Mouse (Mus musculus): Measurements from ENCODE around the gene Ino80b. TPM values are rescaled to one million over a fixed set of nuclear protein-coding genes. Genes with fewer than 3 reads are reported as not detected.

Gene Ino80b
- total RNA-seq, 1 experiment from 2014 or later, result 52.8 TPM

DNA sequence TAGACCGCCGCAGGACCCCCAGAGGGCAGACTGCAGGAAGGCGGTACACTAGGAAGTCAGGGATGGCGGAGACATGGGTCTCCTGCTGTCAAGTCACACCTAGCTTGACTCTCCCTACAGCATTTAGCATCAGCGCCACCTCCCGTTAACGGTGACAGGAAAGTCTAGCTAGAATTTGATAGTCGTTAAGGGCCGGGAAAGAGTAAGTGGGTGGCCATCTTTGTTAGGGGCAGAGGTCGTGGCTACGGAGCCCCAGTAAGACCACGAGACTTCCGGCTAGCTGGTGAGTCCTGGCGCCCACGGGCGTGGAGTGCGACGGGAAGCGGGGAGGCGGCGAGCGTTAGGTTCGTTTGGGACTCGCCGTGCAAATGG is 23.9 kb downstream of the Ino80b start, which contains the start of the genes Ccdc142 and Gm42688:
Gene Ccdc142, plus strand, starts transcription at position 286 of the 372 bp plus-strand sequence.
Gene Gm42688, plus strand, starts transcription at position 302 of the 372 bp plus-strand sequence.
- peak; percentile 87 for ATAC-seq (ENCODE audit: extremely low read depth, insufficient number of reproducible peaks, low FRiP score, poor library complexity, severe bottlenecking)

DNA sequence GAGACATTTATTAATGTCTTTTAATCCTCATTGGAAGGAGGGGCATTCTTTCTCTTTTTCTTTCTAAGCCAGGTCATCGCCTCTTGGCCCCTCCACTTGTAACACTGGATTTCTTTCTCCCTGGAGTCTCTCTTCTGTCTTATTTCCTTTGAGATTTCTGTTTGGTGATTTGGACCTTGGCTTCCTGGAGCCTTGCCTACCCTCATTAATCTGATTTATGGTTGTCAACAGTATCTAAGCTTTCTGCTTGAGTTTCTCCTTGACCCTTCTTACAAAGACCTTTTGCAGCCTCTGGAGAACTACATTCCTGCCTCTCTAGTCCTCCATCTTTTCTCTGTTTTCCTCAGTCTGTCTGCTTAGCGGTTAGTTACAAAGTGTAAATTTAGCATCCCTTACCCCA is 26.8 kb downstream of the Ino80b start:
- ATAC-seq (ENCODE audit: extremely low read depth, insufficient number of reproducible peaks, low FRiP score, poor library complexity, severe bottlenecking), result no peak

DNA sequence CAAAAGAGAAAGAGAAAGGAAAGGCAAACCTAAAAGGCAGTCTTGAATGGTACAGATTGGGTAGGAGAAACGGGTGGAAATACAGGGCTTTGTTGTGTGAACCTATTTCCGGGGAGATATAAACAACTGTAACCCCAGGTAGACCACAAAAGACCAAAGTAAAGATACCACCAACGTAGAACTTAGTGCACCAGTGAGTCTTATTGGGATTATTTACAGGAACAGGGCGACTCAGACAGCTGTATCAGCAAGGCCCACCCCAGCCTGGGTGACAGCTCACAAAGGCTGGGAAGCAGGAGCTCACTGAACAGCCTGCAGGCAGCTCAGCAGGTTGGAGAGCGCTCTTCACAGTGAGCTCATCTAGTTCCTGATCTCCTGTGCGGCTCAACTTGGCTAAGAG is 29.3 kb downstream of the Ino80b start:
- 0 out of 2 replicates have a peak, but pooled peaks have one; percentile 33 for ATAC-seq (ENCODE audit: extremely low read depth, insufficient number of reproducible peaks, low FRiP score, poor library complexity, severe bottlenecking)

DNA sequence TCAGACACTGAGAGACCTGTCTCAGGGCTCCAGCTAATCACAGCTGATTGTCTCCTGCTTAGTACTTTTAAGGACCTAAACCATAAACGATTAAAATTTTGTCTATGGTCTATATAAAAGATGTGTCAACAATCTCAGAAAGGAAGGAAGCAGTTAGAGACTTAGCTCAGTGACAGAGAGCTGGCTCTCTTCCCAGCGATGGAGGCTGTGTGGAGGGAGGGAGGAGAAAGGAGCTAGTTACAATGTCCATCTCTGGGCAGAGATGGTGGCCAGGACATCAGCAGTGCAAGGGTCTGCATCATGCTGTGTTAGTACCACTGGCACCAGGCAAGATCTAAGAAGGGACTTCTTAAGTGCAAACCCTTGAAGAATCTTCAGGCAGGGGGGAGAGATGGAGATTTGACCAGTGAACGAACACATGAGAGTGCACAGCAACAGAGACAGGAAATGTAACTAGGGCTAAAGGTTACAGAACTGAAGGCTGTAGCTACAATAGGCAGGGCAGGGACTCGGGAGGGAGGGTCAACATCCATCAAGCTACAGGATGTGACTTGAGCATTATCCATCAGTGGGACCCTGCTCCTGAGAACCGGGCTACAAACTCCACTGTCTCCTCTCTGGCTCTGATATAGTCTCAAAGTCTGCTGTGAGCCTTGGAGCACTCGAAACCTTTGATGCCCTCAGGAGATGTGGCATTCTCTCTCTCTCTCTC is 32.7 kb downstream of the Ino80b start:
- ATAC-seq (ENCODE audit: extremely low read depth, insufficient number of reproducible peaks, low FRiP score, poor library complexity, severe bottlenecking), result no peak

DNA sequence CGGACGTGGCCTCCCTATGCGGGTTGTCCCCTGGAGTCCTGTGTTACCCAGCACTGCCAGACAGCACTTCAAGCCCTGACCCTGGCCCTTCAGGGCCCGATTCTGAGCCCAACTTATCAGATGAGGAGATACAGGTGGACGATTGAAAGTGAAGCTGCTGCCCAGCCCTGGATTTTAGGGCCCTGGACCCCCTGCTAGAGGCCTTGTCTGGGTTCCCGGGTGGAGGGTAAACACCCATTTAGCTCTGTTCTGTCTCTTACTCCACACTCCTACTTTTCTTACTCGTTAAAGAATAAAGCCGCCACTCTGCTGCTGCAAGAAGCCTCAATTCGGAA is 37.3 kb downstream of the Ino80b start:
- ATAC-seq (ENCODE audit: extremely low read depth, insufficient number of reproducible peaks, low FRiP score, poor library complexity, severe bottlenecking), result no peak

DNA sequence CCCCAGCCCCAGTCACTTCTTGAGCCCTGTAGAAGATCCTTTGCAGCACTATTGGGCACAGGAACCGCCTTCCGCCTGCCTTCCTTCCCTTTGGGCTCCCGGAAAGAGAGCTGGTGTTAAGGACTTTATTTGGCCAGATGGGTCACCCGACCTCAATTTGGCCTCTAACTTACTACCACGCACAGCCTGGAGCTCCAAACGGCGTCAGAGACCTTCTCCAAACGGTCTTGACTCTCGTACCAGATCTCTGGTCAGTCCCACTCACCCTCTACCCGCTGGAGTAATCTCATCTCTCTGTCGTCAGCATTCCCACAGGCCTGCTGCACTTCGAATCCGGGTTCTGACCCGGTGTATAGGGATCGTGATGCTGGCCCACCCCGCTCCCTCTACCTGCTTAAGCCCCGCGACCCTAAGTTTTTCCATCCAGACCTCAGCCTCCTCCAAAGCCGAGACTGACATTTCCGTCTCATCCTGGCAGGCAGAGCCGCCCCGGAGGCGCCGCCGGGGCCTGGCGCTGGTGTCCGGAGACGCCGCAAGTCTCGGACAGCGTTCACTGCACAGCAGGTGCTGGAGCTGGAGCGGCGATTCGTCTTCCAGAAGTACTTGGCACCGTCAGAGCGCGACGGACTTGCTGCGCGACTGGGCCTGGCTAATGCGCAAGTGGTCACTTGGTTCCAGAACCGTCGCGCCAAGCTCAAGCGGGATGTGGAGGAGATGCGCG is 37.9 kb downstream of the Ino80b start:
- ATAC-seq (ENCODE audit: extremely low read depth, insufficient number of reproducible peaks, low FRiP score, poor library complexity, severe bottlenecking), result no peak

DNA sequence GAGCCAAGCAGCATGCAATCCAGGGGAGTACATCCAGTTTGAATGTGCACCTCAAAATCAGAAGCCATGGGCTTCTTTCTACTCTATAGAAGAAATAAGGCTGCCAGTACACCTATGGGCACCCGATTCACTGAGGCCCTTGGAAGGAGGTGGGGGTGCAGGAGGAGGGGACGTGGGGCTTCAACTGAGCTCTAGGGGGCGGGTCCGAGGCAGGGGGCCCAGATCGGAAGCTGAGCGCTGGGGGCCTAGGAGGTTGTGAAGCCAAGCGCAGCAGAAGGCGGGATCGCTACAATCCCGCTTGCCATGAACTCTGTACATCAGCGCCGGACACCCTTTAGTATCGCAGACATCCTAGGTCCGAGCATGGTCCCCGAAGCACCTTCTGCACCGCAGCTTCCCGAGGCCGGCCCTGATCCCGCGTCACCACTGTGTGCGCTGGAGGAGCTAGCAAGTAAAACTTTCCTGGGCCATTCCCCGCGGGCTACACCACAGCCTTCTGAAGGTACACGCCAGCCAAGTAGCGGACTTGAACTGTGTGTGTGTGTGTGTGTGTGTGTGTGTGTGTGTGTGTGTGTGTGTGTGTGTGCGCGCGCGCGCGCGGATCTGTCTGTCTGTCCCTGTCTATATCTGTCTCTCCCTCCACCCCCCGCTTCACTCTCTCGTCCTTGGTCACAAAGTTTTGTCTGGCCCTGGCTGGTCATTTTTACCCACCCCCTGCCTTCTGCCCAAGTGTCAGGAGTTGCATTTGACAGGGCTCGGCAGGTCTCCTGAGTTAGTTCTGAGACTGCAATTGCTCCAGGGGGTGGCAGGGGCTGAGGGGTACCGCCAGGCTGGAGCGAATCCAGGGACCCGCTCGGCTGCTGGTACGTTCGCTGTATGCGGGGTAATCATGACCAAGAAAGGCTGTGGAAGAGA is 38.9 kb downstream of the Ino80b start, which contains the start of gene Lbx2:
Gene Lbx2, plus strand, starts transcription at position 247 of the 915 bp plus-strand sequence.
- ATAC-seq (ENCODE audit: extremely low read depth, insufficient number of reproducible peaks, low FRiP score, poor library complexity, severe bottlenecking), result no peak

DNA sequence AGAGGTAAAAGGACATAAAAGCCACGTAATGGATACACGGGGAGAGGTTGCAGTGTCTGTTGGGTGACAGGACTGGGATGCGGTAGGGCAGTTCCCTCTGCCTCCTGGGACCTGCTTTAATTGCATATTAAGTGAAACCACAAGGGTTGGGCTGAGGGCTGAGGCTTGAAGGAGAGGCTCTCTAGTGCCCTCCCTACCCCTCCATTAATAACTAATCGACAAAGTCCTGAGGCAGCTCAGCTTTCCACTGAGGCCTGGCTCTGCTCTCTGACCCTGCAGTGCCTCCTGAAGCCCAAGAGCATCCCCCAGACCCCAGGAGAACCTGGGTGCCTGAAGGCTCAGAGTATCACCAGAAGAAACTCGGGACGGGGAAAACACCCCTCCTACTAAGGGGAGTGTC is 40.8 kb downstream of the Ino80b start:
- no peak for ATAC-seq (ENCODE audit: extremely low read depth, insufficient number of reproducible peaks, low FRiP score, poor library complexity, severe bottlenecking)

DNA sequence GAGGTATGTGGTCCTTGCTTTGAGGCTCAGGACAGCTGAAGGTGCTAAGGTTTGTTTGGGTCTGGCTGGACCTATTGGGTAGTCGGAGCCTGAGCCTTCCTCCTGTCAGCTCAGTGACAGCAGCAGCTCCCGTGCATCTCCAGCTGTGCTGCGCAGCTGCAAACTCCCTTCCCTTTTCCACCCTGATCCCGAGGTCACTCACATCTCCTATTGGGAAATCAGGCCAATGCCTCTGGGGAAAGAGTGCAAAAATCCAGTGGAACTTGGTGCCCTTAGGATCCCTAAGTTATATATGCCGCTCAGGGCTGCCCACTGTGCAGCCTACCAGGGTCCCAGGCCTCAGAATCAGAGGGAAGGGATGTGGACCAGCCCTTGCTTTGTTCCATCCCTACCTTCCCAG is 41.7 kb downstream of the Ino80b start:
- ATAC-seq (ENCODE audit: extremely low read depth, insufficient number of reproducible peaks, low FRiP score, poor library complexity, severe bottlenecking), result no peak

DNA sequence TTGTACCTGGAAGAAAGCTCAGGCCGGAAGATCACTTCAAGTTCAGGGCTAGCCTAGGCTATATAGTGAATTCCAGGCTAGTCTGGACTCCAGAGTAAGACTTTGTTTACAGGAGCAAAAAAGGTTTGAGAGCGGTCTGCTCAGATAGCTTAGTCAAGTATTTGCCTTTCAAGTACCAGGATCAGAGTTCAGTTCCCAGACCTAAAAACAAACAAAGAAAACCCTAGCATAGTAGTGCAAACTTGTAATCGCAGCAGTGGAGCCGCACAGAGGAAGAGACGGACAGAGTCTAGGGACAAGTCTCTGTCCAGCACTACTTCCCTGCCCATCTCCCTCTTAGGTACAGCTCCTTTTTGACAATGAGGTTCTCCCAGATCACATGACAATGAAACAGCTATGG is 45.0 kb downstream of the Ino80b start:
- ATAC-seq (ENCODE audit: extremely low read depth, insufficient number of reproducible peaks, low FRiP score, poor library complexity, severe bottlenecking), result no peak

DNA sequence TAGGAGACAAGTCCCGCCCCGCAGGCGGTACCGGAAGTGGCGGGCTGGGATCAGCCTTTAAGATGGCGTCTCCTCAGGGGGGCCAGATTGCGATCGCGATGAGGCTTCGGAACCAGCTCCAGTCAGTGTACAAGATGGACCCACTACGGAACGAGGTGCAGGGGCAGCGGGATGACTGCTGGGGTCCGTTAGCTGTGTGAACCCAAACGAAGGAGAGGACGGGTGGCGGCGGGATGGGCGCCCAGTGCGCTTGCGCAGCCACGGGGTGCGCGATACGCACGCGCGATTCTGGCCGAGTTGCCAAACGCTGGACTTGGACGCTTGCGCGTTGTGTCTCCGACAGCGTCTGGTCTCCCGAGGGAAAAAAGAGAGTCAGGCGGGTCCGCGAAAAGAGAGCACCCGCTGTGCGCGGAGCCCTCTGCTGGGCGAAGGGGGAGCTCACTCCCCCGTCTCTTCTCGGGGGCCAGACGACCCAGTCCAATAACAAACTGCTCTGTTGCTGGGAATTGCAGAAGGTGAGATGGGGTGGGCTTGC is 46.8 kb downstream of the Ino80b start:
- ATAC-seq (ENCODE audit: extremely low read depth, insufficient number of reproducible peaks, low FRiP score, poor library complexity, severe bottlenecking), result peak; percentile 91

DNA sequence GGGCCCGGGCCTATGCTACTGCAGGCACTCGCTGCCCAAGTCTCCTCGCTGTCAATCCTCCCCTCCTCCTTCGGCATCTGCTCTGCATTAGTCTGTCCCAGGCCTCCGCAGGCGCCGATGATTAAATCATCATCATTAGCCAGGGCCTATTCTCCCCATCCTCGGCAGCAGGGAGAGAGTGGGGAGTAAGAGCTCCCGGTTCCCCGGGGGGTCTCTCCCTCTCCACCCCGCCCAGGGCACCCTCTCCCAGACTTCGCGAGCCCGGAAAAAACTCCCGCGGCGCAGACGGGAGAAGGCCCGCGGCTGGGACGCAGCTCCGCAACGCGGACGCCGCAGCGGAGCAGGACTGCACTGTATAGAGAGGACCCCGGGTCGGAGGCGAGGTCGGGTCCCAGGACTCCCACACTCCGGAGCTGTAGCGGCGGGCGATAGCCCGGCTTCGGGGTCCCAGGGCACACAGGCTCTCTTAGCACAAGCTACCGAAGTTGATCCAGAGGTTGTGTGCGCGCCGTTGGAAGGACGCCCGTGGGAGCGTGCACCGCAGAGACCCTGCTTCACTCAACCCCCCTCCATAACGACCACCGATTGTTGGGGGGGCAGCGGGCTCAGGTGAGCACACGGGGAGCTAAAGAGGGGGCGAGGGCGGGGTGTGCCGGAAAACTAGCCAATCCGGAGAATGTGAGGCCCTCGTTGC is 47.5 kb downstream of the Ino80b start, which contains the start of gene Pcgf1:
Gene Pcgf1, plus strand, starts transcription at position 240 of the 694 bp plus-strand sequence.
- no peak for ATAC-seq (ENCODE audit: extremely low read depth, insufficient number of reproducible peaks, low FRiP score, poor library complexity, severe bottlenecking)

DNA sequence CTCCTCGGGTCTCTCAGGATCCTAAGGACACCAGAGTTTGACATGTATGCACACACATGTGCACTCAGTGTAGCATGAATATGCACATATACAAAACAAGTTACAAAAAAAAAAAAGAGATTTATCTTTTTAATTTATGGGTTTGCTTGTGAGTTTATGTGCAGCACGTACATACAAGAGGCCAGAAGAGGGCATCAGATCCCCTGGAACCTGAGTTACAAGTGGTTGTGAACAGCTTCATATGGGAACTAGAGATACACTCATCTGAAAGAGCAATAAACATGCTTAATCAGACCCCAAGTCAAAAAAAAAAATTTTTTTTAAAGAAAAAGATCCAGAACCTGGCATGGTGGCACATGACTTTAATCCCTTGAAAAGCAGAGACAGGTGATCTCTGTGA is 50.3 kb downstream of the Ino80b start:
- ATAC-seq (ENCODE audit: extremely low read depth, insufficient number of reproducible peaks, low FRiP score, poor library complexity, severe bottlenecking), result no peak

Other genes with a start within 250 kb of the Ino80b start
- 0.58 and 1.5 TPM in 2 replicates for gene Sema4f, start 185.7 kb downstream of the Ino80b start, total RNA-seq (2017)
- 1.1 and 2.1 TPM in 2 replicates for gene M1ap, start 178.5 kb downstream of the Ino80b start, total RNA-seq (2017)
- gene Dok1, start 92.0 kb downstream of the Ino80b start, total RNA-seq (2017), result 20.7 and 25.4 TPM in 2 replicates
- gene Loxl3, start 91.3 kb downstream of the Ino80b start, total RNA-seq (2017), result 0.47 and 0.74 TPM in 2 replicates
- 221 and 242 TPM in 2 replicates for gene Aup1, start 70.9 kb downstream of the Ino80b start, total RNA-seq (2017)
- gene Htra2, start 70.2 kb downstream of the Ino80b start, total RNA-seq (2017), result 33.3 and 36.1 TPM in 2 replicates
- 2.5 and 4.3 TPM in 2 replicates for gene Dqx1, start 67.6 kb downstream of the Ino80b start, total RNA-seq (2017)
- gene Tlx2, start 55.1 kb downstream of the Ino80b start, total RNA-seq (2017), result not detected in 2 replicates
- gene Pcgf1, start 47.6 kb downstream of the Ino80b start, total RNA-seq (2017), result 9.5 and 15.0 TPM in 2 replicates
- not detected in 2 replicates for gene Lbx2, start 39.1 kb downstream of the Ino80b start, total RNA-seq (2017)
- 8.6 and 11.9 TPM in 2 replicates for gene Ccdc142, start 23.8 kb downstream of the Ino80b start, total RNA-seq (2017)
- 6.6 and 7.6 TPM in 2 replicates for gene Gm42688, start 23.8 kb downstream of the Ino80b start, total RNA-seq (2017)
- 8.8 and 20.5 TPM in 2 replicates for gene Mrpl53, start 16.4 kb downstream of the Ino80b start, total RNA-seq (2017)
- 36.2 and 36.5 TPM in 2 replicates for gene Mogs, start 9.9 kb downstream of the Ino80b start, total RNA-seq (2017)
- 79.6 and 83.8 TPM in 2 replicates for gene Wbp1, start 3.9 kb downstream of the Ino80b start, total RNA-seq (2017)
- not detected in 2 replicates for gene Rtkn, start 10.0 kb upstream of the Ino80b start, total RNA-seq (2017)
- gene Wdr54, start 31.0 kb upstream of the Ino80b start, total RNA-seq (2017), result 0.49 TPM in 1 of 2 replicates, not detected in the other
- gene 1700003E16Rik, start 31.0 kb upstream of the Ino80b start, total RNA-seq (2017), result not detected in 2 replicates
- gene Dctn1, start 40.5 kb upstream of the Ino80b start, total RNA-seq (2017), result 80.4 and 83.4 TPM in 2 replicates
- not detected in 2 replicates for gene Slc4a5, start 94.4 kb upstream of the Ino80b start, total RNA-seq (2017)
- gene Mthfd2, start 200.5 kb upstream of the Ino80b start, total RNA-seq (2017), result 8.4 and 10.6 TPM in 2 replicates
- 245 and 270 TPM in 2 replicates for gene Mob1a, start 200.6 kb upstream of the Ino80b start, total RNA-seq (2017)
- gene Bola3, start 223.7 kb upstream of the Ino80b start, total RNA-seq (2017), result 24.7 and 25.7 TPM in 2 replicates